Mouse (Mus musculus) erythroblast, embryonic 14.5 days (primary cell): ENCODE results near the gene Cpt2. TPM values are rescaled to one million over a fixed set of nuclear protein-coding genes. Genes with fewer than 3 reads are reported as not detected.

Source experiments
- H3K27me3 ChIP-seq: 2 replicates; pipeline ENCODE4 v1.6.1; 2012; ENCODE audit warnings: inconsistent platforms; ENCODE audit not compliant: control insufficient read depth
- H3K36me3 ChIP-seq: 2 replicates; pipeline ENCODE4 v1.6.1; 2012; ENCODE audit warnings: mild to moderate bottlenecking, inconsistent platforms; ENCODE audit not compliant: control insufficient read depth
- H3K4me1 ChIP-seq: 2 replicates; pipeline ENCODE4 v1.6.1; 2012; ENCODE audit warnings: inconsistent platforms; ENCODE audit not compliant: control insufficient read depth
- H3K4me3 ChIP-seq: replicated peaks from 2 replicates; pipeline ENCODE3; 2012; ENCODE audit warnings: moderate library complexity, mild to moderate bottlenecking, inconsistent platforms
- H3K9me3 ChIP-seq: 2 replicates; pipeline ENCODE4 v1.6.1; 2012; ENCODE audit warnings: low read length, inconsistent platforms, mixed read lengths; ENCODE audit not compliant: control insufficient read depth
- GATA1 ChIP-seq: IDR thresholded peaks from 2 replicates; pipeline ENCODE4 v1.6.1; 2012; ENCODE audit warnings: low read length, inconsistent platforms, mixed read lengths
- TAL1 ChIP-seq: IDR thresholded peaks from 3 replicates; pipeline ENCODE4 v1.6.1; 2012; ENCODE audit warnings: low read length, inconsistent platforms, mixed read lengths
- polyA plus RNA-seq: library from polyadenylated mRNA; stranded (reverse); fragments of >175 nt; gene quantifications from 2 replicates; pipeline ENCODE4 v1.2.3, GENCODE M21; 2012

Gene Cpt2
- polyA plus RNA-seq, 1 experiment, result 6.6 TPM

DNA sequence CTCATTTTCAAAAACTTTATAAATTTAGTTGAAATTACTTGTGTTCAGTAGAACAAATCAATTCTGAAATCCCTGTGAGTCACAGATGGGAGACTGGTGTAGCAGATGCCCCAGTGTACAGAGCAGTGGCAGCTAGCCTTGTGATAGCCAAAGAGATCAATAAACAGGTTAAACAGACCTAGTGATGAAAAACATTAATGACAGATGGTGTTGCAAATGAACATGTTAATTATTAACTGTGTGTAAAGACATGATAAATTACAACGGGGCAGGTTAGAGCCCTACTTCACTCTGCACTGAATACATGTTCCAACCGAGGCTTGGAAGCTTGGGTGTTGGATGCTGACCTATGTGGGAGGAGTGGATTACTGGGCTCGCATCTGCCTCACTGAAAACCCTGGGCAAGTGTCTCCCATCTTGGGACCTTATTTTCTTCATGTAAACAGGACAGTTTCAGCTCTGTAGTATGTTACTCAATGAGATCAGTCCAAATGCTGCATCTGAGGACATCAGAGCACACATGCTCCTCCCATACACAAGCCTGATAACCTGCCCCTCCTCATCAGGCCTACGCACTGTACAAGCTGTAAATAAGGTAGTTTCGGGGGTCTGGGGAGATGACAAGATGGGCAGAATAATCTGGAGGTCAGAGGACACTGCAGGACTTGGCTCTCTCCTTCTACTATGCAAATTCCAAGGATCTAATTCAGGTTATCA, 24.0 kb downstream of the Cpt2 start:
- no peak for TF ChIP-seq TAL1
- no peak for TF ChIP-seq GATA1
- Histone ChIP-seq H3K4me3 (no peak overlapping the region), H3K9me3 (no peaks in the 10 kb centered on the region), H3K36me3 (peaks cover 70% of the 10 kb centered on the region), H3K27me3 (no peaks in the 10 kb centered on the region), H3K4me1 (peaks cover 3% of the 10 kb centered on the region)

DNA sequence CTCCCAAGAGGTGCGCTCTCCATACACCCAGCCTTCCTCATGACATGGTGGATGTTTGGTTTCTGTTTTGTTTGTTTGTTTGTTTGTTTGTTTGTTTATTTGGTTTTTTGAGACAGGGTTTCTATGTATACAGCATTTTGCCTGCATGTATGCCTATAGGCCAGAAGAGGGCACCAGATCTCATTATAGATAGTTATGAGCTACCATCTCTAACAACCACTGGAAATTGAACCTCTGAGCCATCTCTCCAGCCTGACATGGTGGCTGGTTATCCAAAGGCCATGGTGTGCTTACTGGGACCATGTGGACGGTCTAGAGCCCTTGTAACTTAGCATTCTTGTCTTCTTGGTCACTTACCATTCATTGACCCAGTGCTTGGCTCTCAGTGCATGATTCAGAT, 30.7 kb downstream of the Cpt2 start:
- no peaks in the 10 kb centered on the region for H3K9me3 ChIP-seq
- TF ChIP-seq GATA1 (no peak), TAL1 (no peak)
- peaks cover 32% of the 10 kb centered on the region for H3K4me1 ChIP-seq
- H3K27me3 ChIP-seq, result no peaks in the 10 kb centered on the region
- H3K36me3 ChIP-seq, result peaks cover 69% of the 10 kb centered on the region
- H3K4me3 ChIP-seq, result no peak overlapping the region

DNA sequence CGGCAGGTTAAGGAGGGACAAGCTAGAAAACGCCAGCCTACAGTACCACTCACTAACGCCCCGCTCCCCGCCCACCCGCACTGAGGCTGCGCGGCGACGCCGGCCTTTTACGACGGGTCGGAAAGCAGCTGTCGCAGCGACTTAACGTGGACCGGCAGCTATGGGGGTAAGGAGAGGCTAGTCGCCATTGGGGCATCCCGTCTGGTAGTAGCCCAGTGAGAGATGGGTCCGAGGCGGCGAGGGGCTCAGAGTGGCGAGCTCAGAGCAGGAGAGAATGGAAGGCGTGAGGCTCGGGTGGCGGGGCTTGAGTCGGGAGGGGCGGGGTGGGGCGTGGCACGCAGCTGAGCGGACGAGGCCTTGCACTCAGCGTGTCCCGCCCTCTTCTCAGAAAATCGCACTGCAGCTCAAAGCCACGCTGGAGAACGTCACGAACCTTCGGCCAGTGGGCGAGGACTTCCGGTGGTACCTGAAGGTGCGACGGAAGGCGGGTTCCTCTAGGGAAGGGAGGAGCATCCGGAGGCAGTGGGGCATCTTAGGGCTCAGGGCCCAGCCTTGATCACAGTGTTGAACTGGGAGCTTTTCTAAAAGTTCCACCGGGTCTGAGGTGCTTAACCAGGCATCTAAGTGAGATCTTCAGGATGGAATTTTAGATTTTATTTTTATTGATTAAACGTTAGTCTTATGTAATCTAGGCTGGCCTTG, 33.5 kb downstream of the Cpt2 start, which contains the start of gene 0610037L13Rik:
Gene 0610037L13Rik, plus strand, starts transcription at position 83 of the 702 bp plus-strand sequence.
- Histone ChIP-seq H3K4me3 (peak within 1 kb of the TSS; percentile 79), H3K27me3 (no peaks in the 10 kb centered on the region), H3K4me1 (peaks cover 35% of the 10 kb centered on the region), H3K9me3 (no peaks in the 10 kb centered on the region), H3K36me3 (peaks cover 72% of the 10 kb centered on the region)
- TF ChIP-seq GATA1 (no peak), TAL1 (no peak)

GRCm38 (mm10) chr4:107889385-107889730, 34.1 kb downstream of the Cpt2 start:
- Histone ChIP-seq H3K4me1 (peaks cover 35% of the 10 kb centered on the region), H3K4me3 (peak overlapping the region; percentile 79), H3K9me3 (no peaks in the 10 kb centered on the region), H3K27me3 (no peaks in the 10 kb centered on the region), H3K36me3 (peaks cover 72% of the 10 kb centered on the region)
- TF ChIP-seq GATA1 (no peak), TAL1 (no peak)

GRCm38 (mm10) chr4:107886371-107886770, 37.0 kb downstream of the Cpt2 start:
- peaks cover 39% of the 10 kb centered on the region for H3K4me1 ChIP-seq
- H3K9me3 ChIP-seq, result no peaks in the 10 kb centered on the region
- no peaks in the 10 kb centered on the region for H3K27me3 ChIP-seq
- TF ChIP-seq TAL1 (no peak), GATA1 (no peak)
- peaks cover 75% of the 10 kb centered on the region for H3K36me3 ChIP-seq
- no peak overlapping the region for H3K4me3 ChIP-seq

GRCm38 (mm10) chr4:107881631-107882030, 41.8 kb downstream of the Cpt2 start:
- H3K4me1 ChIP-seq, result peaks cover 28% of the 10 kb centered on the region
- no peak for TF ChIP-seq TAL1
- TF ChIP-seq GATA1, result no peak
- peaks cover 59% of the 10 kb centered on the region for H3K36me3 ChIP-seq
- no peak overlapping the region for H3K4me3 ChIP-seq
- H3K9me3 ChIP-seq, result no peaks in the 10 kb centered on the region
- H3K27me3 ChIP-seq, result no peaks in the 10 kb centered on the region

GRCm38 (mm10) chr4:107879254-107880050, 44.0 kb downstream of the Cpt2 start, which contains the start of gene Magoh:
TSS of gene Magoh (plus strand) at chr4:107879755.
- Histone ChIP-seq H3K9me3 (no peaks in the 10 kb centered on the region), H3K4me1 (peaks cover 28% of the 10 kb centered on the region), H3K27me3 (no peaks in the 10 kb centered on the region), H3K36me3 (peaks cover 37% of the 10 kb centered on the region), H3K4me3 (peak within 1 kb of the TSS; percentile 79)
- TF ChIP-seq TAL1 (no peak), GATA1 (no peak)

DNA sequence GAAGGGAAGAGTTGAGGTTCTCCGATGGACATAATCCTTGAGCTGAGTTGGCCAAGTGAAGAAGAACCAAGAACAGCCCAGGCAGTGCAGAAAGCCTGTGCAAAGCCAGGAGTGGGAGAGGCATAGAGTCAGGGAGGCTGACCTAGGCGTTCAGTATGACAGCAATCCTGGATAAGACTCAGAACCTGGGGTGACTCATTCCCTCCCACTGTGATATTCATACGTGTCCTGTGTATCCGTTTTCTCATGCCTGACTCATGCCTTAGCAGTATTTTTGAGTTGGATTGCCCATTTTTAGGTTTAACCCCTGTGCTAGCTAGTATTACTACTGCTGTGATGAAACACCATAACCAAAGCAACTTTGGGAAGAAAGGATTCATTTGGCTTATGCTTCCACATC, 58.5 kb downstream of the Cpt2 start:
- Histone ChIP-seq H3K27me3 (no peaks in the 10 kb centered on the region), H3K4me1 (peaks cover 4% of the 10 kb centered on the region; the same call in 1 of the 2 replicates), H3K36me3 (peaks cover 61% of the 10 kb centered on the region), H3K9me3 (no peaks in the 10 kb centered on the region), H3K4me3 (no peak overlapping the region)
- TF ChIP-seq TAL1 (no peak), GATA1 (no peak)

GRCm38 (mm10) chr4:107858995-107859394, 64.4 kb downstream of the Cpt2 start:
- H3K36me3 ChIP-seq, result peaks cover 89% of the 10 kb centered on the region
- H3K27me3 ChIP-seq, result no peaks in the 10 kb centered on the region
- H3K9me3 ChIP-seq, result no peaks in the 10 kb centered on the region
- H3K4me3 ChIP-seq, result no peak overlapping the region
- peaks cover 2% of the 10 kb centered on the region; the same call in 1 of the 2 replicates for H3K4me1 ChIP-seq
- TF ChIP-seq TAL1, result no peak
- no peak for TF ChIP-seq GATA1
